Mouse (Mus musculus) heart, postnatal 25 days (tissue): Measurements from ENCODE around the gene 4933405L10Rik. TPM values are rescaled to one million over a fixed set of nuclear protein-coding genes. Genes with fewer than 3 reads are reported as not detected.

Experiments
- DNase-seq: peaks from one replicate; pipeline ENCODE4 v3.0.0; 2022; ENCODE audit warnings: low spot score
- intact Hi-C: fragments of 180-260 bp; cut with DNase I; formaldehyde crosslinking; loops from one replicate; pipeline ENCODE4 v1.15.1; 2025
- total RNA-seq, 2 experiments: library from RNA; stranded (reverse); gene quantifications; 2 replicates each; pipeline ENCODE4 v1.2.3; 2021

4933405L10Rik gene
- total RNA-seq, 2 experiments from 2014 or later = not detected

DNA sequence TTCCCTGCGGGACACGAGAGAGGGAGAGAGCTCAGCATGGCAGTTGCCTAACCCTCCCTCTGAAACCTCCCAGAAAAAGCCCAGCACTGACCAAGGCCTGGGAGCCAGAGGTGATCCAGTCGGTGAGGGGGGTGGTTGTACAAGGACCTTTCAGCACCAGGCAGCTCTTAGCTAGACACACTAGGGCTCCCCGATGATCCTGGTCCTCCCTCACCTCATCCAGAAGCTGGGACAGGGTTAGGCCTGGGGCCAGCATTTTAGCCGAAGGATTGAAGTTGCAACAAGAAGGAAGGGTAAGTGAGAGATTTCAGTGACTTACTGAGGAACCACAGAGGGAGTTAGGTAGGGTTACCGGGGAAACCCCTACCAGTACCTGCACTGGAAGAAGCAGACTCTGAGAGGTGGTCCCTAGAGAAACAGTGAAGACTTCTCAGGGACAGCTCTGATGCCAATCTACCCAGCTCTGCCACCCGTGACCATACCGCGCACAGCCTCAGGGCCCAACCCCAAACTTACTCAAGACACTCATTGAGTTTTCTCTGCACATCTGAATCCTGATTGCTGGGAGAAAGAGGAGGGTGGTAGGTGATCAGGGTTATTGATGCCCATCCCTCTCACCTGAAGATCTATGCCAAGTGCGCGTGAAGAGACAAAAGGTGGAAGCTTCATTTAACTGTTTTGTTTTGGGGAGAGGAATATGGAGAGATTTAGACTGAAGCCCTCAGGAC lies 7.8 kb upstream of the 4933405L10Rik start:
- intact Hi-C loops = no loop called here
- no peak for DNase-seq

DNA sequence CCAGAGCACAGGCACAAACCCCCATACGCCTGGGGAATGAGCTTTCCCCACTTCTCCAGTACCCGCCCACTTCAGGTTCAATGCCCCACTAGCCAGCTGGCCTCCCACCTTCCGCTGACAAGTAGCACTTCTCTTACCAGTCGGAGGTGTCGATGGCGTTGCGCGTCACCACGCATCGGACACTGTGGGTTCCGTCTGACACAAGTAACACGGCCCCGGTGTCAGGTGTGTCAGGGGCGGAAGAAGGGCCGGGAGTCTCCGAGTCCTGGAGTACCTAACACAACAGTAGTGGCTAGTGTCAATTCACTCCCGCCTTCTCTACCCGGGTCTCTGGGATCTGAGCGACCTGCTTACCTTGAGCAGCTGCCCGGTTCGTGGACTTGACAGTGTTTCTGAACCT lies 6.9 kb upstream of the 4933405L10Rik start:
- no peak for DNase-seq
- intact Hi-C loops = no loop called here

DNA sequence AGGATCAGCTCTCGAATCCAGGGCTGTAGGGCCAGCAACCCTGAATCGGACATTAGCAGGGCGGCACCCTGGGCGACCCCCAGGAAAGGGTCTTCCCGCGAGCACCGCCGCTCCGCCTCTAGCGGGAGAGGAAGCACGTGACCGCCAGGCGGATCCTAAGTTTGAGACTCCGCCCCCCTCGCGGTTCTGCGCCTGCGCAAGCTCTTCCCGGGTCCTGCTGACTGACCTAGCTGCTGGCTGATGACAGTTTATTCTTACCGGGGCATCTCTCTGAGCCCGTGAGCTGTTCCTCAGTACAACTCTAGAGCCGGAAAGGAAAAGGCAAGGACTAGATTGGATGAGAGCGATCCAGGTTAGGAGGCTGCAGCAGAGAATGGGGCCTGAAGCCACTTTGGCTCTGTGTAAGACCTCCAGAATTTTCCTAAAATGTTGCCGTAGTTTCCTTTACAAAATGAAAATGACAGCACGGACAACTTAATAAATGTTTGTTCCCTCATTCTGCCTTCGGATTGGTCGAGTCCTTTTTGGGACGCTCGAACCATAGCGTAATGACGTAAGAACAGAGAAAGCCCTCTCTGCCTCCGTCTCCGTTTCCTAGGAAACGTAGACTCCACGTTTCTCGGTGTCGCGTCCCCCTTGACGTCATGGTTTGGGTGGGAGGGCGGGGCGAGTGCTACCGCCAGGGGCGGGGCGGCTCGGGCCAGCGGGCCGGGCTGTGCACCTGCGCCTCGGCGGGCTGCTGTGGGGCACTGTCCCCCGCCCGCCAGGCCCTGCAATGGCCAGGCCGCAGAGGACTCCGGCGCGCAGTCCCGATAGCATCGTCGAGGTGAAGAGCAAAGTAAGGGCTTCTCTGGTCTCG lies 6.3 kb upstream of the 4933405L10Rik start, which contains the start of the genes Acd and Pard6a:
Gene Acd (minus strand): TSS at position 137 of the 859 bp plus-strand sequence.
Gene Pard6a (plus strand): TSS at position 183 of the 859 bp plus-strand sequence.
- peak; percentile 90 for DNase-seq
- intact Hi-C loops = no loop called here

DNA sequence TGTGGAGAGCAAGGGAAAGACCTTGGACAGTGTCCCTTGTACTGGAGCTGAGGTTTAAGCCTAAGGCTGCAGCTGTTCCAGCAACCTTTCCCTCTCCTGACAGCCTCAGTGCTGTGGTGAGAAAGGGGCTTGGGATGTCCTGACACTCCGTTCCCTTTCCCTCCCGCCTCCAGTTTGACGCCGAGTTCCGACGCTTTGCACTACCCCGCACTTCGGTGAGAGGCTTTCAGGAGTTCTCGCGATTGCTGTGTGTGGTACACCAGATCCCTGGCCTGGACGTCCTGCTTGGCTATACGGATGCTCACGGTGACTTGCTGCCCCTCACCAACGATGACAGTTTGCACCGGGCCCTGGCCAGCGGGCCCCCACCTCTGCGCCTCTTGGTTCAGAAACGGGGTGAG lies 5.5 kb upstream of the 4933405L10Rik start:
- DNase-seq = no peak
- intact Hi-C loops = no loop called here

DNA sequence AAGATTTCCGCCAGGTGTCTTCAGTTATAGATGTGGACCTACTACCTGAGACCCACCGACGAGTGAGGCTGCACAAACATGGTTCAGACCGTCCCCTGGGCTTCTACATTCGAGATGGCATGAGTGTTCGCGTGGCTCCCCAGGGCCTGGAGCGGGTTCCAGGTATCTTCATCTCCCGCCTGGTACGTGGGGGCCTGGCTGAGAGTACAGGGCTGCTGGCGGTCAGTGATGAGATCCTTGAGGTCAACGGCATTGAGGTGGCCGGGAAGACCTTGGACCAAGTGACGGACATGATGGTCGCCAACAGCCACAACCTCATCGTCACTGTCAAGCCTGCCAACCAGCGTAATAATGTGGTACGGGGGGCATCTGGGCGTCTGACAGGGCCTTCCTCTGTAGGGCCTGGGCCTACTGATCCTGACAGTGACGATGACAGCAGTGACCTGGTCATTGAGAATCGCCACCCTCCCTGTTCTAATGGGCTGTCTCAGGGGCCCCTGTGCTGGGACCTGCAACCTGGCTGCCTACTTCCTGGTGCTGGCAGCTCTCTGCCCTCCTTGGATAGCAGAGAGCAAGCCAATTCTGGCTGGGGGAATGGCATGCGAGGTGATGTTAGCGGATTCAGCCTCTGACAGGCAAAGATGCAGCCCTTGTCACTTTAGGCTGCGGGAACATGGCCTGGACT lies 4.6 kb upstream of the 4933405L10Rik start:
- intact Hi-C loops = no loop called here
- no peak for DNase-seq

DNA sequence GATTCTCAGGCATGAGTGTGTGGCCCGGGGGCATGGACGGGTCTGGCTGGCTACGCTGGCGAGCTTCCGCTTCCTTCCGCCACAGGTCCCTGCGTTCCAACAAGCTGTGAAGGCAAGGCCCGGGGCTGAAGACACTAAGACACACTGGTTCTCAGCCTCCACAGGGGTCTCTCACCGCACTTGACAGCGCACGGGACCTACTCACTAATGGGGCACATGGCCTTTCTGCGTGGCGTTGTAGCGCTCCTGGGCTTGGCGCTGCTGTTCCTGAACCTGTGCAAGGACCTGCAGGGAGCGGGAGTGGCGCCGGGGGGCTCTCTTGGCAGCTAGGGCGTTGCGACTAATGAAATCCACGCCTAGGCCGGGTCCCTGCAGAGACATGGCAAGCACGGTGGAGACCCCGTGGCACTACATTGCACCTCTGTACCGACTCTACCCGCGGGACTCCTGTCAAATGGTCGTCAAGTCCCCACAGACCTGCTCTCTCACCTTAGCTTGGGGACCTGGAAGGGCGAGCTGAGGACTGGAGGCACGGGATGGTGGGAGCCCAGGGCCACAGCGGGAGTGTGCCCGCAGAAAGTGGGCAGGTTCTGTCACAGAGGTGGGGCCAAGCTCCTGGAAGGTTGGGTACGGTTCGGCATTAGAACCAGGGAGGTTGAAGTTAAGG lies 3.2 kb upstream of the 4933405L10Rik start:
- no peak for DNase-seq
- intact Hi-C loops = no loop called here

DNA sequence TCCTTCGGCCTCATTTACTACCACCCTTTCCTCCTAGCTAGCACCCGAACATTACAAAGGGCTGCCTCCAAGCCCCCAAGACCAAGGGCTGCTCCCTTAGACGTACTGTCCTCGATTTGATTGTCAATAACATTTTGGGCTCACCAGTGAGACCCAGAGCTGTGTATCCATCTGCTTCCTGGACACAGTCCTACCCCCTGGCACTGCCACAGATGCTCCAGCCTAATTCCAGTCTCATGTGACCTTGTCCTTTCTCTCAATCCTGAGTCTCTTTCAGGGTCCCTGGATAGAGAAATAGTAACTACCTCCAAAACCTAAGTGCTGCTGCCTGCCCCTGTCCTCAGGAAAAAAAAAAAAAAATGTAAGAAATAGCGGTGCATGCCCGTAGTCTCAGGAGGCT lies 2.5 kb upstream of the 4933405L10Rik start:
- intact Hi-C loops = no loop called here

DNA sequence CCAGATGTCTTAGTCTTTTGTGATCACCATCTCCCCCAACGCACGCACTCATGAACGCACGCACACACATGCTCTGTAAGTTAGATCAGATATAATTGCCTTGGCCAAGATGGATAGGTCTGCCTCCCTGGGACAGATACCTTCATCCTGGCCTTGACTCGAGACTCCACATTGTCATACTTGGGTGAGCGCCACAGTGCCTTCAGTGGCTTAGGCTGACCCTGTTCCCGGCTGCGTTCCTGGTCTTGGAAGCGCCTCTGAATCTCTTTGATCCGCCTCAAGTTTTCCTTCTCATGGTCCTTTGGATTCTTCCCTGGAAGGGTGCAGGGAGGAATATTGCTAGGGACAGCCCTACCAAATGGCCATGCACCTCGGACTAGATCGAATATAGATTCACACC lies 1.0 kb upstream of the 4933405L10Rik start:
- DNase-seq = no peak
- intact Hi-C loops = no loop called here

More for the DNA sequence above, 2.5 kb upstream of the 4933405L10Rik start:
- no peak for DNase-seq

DNA sequence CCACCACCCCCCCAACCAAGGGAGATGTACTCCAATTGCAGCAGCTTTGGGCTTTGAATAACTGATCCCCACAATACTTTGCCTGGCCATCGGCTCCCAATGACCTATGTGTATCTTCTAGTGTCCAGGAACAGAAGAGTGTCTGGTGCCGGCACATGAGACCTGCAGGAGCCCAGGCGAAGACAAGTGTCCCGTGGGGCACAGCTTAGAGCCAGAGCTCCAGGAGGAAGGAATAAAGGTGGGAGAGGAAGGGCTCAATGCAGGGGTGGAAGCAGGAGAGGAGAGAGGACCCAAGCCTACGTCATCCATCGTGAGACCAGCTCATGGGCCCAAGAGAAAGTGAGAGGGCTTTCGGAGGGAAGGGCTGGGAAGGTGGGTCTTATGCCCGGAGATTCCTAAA lies 1.2 kb downstream of the 4933405L10Rik start:
- intact Hi-C loops = no loop called here

DNA sequence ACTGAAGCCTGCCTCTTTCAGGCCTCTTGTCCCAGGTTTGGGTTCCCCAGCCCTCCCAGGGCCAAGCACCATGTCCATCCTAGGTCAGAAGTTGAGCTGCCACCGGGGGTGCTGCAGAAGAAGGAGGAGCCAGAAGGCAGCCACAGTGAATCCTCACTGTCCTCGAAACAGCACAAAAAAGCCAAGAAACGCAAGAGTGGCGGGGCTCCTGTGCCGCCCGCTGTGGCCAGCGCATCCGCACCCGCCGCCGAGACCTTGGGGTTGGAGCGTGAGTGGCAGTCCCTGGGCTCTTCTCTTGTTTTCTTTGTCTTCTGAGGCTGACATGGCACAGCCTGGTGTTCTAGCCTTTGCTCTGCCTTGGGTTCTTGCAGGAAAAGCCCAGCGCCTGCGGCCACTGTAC lies 1.9 kb downstream of the 4933405L10Rik start:
- intact Hi-C loops = no loop called here
- no peak for DNase-seq

More for the DNA sequence above, 1.2 kb downstream of the 4933405L10Rik start:
- DNase-seq = no peak

DNA sequence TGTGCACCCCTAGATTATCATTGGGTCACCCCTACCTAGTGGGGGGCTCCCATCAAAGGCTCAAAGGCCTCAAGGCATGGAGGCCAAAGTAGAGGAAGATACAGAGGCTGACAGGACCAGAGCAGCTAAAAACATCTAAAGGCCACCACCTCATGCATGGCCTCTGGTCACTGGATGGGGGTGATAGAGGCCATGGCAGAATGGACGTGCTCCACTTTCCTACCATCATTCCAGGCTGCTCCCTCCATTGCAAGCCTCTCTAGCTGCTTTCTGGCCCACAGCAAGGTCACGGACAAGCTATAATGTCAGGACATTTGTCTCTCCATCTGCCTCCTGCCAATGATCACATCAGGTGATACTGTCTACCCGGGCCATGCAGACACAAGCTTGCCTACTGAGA lies 4.8 kb downstream of the 4933405L10Rik start:
- intact Hi-C loops = loop anchor here (5.0 kb wide), 3 partner anchors 45 to 310 kb away; partner anchors contain the start of genes Gfod2, Ranbp10 and Tsnaxip1
- DNase-seq = no peak

DNA sequence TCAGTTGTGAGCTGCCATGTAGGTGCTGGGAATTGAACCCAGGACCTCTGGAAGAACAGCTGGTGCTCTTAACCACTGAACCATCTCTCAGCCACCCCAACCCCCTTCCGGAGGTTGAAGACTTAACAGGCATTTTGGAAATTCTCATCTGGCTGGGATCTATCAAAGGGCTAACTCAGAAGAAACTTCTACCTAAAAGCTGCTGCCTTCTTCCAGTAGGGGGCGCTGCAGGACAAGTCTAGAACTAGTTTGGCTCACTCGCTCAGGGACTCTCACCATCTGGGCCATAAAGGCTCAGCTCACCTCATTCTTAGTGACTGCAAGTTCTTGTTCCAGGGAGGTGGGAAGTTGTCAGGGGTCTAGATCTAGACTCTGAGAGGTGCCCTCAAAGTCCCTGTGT lies 6.7 kb downstream of the 4933405L10Rik start:
- peak; percentile 62 for DNase-seq
- intact Hi-C loops = loop anchor here (1.0 to 5.0 kb wide), 5 partner anchors 43 to 308 kb away; partner anchors contain the start of genes Gfod2, Ranbp10 and Tsnaxip1

DNA sequence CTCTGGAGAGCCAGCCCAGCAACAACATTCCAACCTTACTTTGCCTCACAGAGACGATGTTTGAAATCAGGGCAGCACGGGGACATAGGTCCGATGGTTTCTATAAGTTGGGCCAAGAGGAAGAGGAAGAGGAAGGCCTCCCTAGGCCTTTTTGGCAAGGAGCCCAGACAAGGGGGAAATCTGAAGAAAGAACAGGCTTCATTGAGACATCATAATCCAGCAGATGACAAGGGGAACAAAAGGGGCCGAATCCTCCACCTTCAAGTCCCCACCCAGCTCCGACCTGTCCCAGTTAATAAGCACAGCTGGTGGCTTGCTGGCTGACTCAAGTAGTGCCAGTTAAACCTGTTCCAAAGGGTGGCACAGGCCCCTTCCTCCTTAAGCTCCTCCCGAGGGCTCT lies 7.6 kb downstream of the 4933405L10Rik start:
- DNase-seq = no peak
- intact Hi-C loops = no loop called here

DNA sequence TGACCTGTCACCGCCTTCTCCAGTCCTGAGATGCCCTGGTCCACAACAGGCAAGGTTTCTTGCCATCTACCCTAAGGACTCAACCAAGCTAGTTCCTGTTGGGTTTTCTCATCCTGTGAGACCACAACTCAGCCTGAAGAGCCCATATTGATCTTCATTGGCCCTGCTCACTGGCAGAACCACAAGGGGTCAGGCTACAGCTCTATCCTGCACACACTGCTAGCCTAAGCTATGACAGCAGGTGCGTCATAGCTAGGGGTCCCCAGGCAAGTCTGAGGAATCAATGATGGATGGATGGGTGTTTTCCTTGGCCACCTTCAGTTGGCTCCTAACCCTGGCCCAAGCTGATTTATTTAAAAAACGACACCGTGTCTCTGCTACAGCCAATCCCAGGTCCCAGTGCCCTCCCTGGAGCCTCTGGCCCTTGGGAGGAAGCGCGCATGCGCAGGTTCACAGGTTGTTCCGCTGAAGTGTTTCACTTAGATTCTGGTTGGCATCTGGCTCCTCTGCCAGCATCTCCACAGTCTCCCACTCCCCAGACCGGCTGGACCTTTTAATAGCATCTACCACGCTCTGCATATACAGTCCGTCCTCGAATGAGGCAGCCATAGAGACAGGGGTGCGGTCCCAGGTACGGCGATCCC lies 9.0 kb downstream of the 4933405L10Rik start:
- DNase-seq = no peak
- intact Hi-C loops = no loop called here

DNA sequence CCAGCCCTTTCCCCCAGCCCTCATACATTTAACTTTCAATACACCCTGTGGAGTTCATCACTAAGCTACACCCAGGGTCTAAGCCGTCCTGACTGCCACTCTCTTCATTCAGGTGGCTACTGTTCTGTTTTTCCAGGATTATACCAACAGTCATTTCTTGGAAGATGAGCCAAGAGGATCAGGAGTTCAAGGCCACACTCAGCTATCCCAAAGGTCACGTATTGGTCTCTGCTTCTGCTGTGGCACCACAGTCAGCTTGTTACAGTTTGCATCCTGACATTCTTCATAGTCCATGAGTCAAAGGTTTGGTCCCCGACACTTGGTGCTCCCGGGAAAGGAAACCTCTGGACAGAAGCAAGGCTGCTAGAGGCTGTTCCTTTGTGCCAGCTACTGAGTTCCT lies 12.2 kb downstream of the 4933405L10Rik start:
- DNase-seq = no peak
- intact Hi-C loops = no loop called here

DNA sequence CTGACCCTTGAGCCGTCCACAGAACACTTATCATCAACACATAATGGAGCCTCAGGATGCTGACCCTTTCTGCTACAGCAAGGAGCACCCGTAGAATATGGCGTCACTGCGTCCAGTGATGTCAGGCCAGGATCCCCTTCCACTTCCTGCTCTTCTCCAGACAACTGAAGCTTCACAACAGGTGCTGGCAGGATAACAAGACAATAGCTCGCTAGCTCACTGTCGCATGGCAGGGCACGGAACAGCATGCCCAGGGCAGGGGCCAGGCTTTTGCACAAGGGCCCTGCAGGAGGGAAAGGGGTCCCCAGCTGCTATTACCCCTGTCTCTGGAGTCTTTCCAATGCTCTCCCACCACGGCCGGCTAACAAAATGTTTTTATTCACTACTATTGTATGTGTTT lies 15.4 kb downstream of the 4933405L10Rik start:
- intact Hi-C loops = no loop called here

DNA sequence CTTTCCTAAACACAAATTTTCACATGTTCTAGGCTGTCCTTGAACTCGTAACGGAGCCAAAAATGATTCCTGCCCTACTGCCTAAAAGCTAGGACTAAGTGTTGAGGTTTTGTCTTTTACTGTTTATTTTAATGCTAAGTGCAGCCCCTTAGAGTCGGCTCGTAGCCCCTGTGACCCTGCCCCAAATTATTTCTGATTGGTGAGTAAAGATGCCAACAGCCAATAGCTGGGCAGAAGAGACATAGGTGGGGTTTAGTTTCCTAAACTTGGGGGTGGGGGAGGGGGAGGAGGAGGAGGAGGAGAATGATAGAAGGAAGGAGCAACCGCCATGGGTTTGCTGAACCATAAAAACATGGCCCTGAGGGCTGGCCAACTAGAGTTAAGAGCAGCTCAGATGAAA lies 18.3 kb downstream of the 4933405L10Rik start:
- no peak for DNase-seq
- intact Hi-C loops = loop anchor here (5.0 kb wide), 1 partner anchor 47 kb away; no protein-coding TSS in a partner anchor

More for the DNA sequence above, 15.4 kb downstream of the 4933405L10Rik start:
- DNase-seq = no peak

DNA sequence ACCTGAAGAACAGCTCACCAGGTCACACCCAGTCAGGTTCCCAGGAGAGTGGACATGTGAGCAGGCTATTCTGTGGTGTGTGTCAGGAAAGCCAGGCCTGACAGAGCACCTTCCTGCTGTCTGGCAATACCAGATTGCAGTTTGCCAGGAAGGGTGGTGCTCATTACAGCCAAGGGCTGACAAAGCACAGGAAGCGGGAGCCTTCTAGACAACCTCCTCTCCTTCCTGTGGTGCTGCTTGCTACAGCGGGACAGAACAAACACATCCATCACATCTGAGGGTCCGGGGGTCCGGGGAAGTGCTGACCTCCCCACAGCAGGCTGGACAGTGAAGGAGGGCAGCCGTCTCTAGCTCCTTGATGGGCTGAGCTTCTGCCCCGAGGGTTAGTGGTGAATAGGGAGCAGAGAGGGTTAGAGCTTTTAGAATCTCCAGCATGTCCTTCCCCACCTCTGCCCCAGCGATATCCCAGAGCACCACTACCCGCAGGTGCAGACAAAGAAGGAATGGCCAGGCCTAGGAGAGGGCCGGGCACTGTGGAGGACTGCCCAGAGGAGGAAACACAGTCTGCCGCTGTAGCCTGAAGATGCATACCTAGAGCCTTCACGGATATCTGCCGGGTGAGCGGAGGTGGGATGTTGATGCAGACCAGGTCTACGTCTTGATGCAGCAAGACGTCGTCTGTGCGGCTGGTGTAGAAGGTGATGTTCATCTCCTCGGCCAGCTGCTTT lies 20.1 kb downstream of the 4933405L10Rik start:
- intact Hi-C loops = loop anchor here (5.0 kb wide), 1 partner anchor 45 kb away; no protein-coding TSS in a partner anchor
- peak; percentile 65 for DNase-seq
